Mouse (Mus musculus): Measurements from ENCODE around the gene Kyat1. TPM values are rescaled to one million over a fixed set of nuclear protein-coding genes. Genes with fewer than 3 reads are reported as not detected.
"Not testable (repeated sequence)": the region's sequence is repeated elsewhere in the genome, so short reads cannot be mapped to it uniquely, and the experiment has no call there.

Gene Kyat1
- total RNA-seq, 4 experiments from 2014 or later = 23.0 to 28.7 (median 26.8) TPM

DNA sequence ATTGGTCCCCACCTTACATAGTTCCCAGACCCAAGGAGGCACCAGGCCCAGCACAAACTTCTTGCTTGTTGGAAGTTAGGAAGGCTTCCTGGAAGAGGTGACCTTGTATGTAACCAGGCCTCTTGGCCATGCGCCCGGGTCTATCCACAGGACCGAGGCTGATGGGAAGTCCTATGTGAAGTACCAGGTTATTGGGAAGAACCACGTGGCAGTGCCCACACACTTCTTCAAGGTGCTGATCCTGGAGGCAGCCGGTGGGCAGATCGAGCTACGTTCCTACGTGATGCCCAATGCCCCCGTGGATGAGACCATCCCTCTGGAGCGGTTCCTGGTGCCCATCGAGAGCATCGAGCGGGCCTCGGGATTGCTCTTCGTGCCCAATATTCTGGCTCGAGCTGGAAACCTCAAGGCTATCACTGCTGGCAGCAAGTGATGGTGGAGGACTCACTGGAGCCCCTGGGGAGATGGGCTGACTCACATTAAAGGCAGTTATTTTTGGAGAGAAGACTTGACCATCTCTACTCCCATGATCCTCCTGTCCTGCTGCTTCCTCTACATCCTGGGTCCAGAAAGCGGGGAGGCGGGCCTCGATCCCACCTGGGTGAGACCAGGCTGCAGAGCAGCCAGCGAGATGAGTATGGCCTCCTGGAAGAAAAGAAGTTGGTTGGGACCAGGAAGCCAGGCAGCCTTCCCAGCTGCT, 32.0 kb downstream of the Kyat1 start:
- no peak for DNase-seq (ENCODE audit: low spot score in 2 of 2)

DNA sequence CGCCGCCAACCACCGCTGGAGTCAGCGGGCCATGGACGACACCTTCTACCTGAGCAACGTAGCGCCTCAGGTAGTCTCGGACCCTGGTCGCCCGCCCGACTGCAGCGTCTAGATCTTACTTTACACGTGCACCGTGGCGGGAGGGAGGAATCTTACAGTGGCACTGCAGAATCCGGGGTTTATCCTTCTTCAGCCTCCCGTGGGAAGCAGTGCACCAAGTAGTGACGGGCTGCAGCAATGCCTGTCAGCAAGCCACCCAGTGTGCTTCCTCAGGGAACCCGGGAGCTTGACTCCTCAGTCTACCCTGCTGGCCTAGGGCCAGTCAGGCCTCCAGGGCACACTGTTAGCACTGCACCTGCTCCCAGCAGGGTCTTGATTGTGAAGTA, 33.7 kb downstream of the Kyat1 start:
- DNase-seq (ENCODE audit: low spot score in 2 of 2) = no peak

DNA sequence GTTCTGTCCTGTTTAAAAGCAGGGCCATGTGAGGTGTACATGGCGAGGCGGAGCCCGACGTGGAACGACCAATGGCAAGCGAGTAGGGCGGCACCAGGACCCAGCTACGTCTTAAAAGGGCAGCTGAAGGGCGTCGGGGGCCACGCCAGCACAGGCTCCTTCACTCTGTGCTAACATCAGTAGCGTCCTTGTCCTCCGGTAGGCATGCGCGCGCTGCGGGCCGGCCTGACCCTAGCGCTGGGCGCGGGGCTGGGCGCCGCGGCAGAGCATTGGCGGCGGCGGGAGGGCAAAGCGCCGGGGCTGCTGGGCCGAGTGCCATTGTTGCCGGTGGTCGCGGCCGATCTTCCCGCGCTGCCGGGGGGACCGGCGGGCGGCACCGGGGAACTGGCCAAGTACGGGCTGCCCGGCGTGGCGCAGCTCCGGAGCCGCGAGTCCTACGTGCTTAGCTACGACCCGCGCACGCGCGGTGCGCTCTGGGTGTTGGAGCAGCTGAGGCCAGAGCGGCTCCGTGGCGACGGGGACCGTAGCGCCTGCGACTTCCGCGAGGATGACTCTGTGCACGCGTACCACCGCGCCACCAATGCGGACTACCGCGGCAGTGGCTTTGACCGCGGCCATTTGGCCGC, 34.2 kb downstream of the Kyat1 start, which contains the start of gene Endog:
TSS of gene Endog (plus strand) at position 123 of the 626 bp plus-strand sequence.
- DNase-seq (ENCODE audit: low spot score in 2 of 2) = peak; percentile 82 to 90

DNA sequence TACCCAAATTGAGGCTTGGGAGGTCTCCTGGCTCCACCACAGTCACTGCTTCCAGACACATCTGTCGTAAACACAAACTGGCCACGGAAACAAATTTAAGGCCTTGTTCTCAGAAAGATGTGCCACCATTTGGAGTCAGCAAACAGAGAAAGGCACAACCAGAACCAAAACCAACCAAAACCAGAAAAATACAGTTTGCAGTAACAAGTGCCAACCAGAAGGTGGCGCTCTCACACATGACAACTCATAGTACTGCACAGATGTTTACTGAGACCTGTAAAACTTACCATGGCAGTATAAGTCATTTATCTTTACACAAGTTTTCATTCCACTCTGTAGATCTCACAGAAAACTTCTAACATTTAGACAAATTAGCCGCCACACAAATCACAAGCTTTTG, 39.0 kb downstream of the Kyat1 start:
- no peak for DNase-seq (ENCODE audit: low spot score in 2 of 2)

DNA sequence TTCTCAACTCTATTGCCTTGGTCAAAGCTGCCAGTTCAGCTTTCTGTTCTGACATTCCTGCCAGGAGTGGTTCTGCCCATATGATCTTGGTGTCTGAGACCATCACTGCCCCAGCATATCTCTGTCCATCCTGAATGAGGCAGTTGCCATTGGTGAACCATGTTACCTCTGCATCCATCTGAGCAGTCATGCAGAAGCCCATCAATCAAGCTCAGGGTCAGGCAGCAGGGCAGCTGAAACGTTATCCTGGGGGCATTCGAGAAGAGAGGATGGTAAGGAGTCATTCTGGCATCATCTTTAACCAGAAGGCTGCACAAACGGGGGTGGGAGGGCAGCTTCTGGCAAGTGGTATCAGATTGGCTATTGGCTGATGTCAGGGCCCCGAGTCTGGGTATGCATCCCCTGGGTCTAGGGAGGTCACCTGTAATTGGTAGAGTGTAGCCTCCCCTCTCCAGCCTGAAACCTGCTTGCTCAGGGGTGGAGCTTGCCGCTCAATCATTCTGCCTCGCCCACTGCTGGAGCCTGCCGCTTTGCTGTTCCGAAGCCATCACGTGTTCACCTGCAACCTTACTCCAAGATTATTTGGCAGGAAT, 41.2 kb downstream of the Kyat1 start:
- DNase-seq (ENCODE audit: low spot score in 2 of 2) = no peak

DNA sequence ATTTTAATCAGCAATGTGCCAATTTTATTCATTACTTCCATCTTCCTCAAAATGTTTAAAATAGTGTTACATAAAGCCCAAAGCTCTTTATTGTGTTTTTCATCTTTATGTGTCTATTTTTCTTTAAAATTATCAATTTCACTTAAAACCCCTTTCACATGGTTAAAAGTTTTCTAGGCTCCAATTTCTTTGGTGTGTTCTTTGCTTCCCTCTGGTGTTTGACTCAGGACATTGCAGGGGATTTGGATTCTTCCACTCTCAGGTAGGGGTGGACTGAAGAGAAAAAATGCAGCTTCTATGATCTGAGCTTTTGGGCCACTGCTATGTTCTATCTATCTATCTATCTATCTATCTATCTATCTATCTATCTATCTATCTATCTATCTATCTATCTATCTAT, 43.8 kb downstream of the Kyat1 start:
- DNase-seq (ENCODE audit: low spot score in 2 of 2) = no peak

DNA sequence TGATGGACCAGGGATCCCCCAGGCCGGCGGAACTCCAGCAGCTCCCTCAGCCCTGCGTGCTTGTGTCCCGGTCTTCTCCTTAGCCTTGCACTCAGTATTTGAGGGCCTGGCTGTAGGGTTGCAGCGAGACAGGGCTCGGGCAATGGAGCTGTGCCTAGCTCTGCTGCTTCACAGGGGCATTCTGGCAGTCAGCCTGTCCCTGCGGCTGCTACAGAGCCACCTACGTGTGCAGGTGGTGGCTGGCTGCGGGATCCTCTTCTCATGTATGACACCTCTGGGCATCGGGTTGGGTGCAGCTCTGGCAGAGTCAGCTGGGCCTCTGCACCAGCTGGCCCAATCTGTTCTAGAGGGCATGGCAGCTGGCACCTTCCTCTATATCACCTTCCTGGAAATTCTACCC, 45.8 kb downstream of the Kyat1 start:
- not testable (repeated sequence) for DNase-seq (ENCODE audit: low spot score in 2 of 2)

DNA sequence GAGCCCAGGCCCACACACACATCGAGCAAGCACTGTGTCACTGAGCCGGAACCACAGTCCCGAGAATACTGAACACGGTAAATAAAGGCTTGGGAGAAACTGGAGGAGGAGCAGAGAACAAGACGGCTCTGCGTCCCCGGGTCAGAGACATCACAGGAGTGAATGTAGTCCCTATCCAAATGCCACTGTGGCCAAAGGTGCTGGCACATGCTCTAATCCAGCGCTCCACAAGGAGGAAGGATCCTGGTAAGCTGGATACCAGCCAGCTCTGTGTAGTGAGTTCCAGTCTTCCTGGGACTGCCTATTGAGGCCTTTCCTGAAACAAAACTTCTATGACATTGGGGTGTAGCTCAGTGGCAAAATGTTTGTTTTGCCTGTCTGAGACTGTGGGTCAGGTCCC, 53.0 kb downstream of the Kyat1 start:
- DNase-seq (ENCODE audit: low spot score in 2 of 2) = no peak

DNA sequence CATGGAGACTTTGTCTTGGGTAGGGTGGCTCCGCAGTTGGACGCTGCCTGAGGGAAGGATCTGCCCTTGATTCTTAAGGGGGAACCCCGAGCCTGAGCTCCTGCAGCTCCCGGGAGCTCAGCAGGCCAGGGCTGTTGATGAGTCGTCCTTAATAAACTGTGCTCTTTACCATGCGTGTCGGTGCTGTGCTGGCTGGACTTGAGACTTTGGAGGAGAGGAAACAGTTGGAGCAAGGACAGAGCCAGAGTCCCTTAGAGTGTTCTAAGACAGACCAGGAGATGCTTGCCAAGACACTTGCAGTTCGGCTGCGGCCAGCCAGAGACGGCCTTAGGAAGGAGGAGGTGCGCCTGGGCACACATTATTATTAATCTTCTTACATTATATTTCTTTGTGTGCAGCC, 53.8 kb downstream of the Kyat1 start:
- no peak for DNase-seq (ENCODE audit: low spot score in 2 of 2)

DNA sequence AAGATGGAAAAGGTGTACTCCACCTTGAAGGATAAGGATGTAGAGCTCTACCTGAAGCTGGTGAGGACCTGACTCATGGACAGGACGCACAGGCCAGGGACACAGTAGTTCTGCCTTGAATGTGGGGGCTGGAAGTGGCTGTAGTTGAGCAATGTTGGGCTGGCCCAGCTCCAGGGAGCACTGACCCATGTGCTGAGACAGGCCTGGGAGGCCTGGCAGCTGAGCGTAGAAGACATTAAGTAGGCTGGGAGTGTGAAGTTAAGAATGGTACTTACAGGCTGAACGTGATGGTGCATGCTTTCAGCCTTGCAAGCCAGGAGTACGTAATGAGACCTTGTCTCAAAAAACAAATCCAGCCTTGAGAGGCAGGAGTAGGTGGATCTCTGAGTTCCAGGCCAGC, 58.2 kb downstream of the Kyat1 start:
- peak in 1 of 2 experiments; percentile 42 for DNase-seq (ENCODE audit: low spot score in 2 of 2)

DNA sequence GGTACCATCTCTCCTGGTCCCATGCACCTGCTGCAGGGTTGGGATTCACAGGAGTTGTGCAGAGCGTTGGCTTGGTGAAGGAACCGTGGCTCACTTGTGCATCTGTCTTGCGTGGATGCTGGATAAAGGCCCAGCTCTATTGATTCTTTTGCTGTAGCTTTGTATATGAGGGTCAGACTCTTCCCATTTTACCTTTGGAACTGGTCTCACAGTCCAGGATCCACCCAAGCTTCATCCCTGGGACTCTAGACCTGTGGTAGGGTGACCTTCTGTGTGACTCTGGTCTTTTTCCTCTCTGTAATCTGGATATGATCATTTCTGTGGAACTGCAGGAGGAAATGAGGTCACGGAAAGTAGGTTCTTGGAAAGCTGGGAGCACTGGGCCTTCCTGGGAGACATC, 61.2 kb downstream of the Kyat1 start:
- no peak for DNase-seq (ENCODE audit: low spot score in 2 of 2)

DNA sequence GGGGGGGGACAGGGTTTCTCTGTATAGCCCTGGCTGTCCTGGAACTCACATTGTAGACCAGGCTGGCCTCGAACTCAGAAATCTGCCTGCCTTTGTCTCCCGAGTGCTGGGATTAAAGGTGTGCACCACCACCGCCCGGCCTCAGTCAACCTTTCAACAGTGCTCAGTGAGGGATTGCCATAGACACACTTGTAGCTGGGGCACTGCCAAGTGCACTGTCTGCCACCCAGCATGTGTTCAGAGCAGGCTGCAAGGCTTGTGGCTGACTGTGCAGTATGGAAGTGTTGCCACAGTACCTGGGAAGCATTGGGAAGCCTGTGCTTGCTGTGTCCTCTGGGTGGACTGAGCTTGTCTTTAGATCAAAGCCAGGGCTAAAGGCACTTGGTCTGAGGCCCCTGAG, 65.6 kb downstream of the Kyat1 start:
- DNase-seq (ENCODE audit: low spot score in 2 of 2) = not testable (repeated sequence)

DNA sequence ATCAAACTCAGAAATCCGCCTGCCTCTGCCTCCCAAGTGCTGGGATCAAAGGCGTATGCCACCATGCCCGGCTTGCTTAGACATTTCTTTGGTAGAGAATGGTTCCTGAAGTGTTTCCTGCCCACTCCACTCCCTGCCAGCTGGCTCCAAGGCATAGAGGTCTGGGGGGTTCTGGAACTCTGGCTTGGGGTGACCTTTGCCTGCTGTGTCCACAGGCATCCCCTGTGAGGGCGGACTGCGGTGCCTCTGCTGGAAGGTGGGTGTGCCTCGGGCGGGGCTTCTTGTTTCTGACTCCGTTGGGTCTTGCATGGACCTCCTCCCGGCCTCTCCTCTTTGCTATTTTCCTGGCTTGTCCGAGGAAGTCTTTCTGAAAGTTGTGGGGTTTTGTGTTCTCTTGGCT, 69.2 kb downstream of the Kyat1 start:
- no peak for DNase-seq (ENCODE audit: low spot score in 2 of 2)

Other genes starting within 250 kb of the Kyat1 start
- gene Sptan1, start 240.3 kb downstream of the Kyat1 start, total RNA-seq (2022) = 10 to 100 TPM; 29.2 to 43.7 (median 36.4) TPM
- 1 to 10 TPM; 3.9 to 5.6 (median 4.3) TPM for gene Wdr34, start 157.0 kb downstream of the Kyat1 start, total RNA-seq (2022)
- gene Set, start 148.5 kb downstream of the Kyat1 start, total RNA-seq (2022) = 100 to 1,000 TPM; 106 to 121 (median 118) TPM
- gene Pkn3, start 128.2 kb downstream of the Kyat1 start, total RNA-seq (2022) = 1 to 10 TPM; 2.1 to 3.2 (median 2.7) TPM
- gene Zdhhc12, start 112.2 kb downstream of the Kyat1 start, total RNA-seq (2022) = 1 to 10 TPM; 3.1 to 3.9 (median 3.4) TPM
- gene Zer1, start 81.3 kb downstream of the Kyat1 start, total RNA-seq (2022) = 10 to 100 TPM; 23.5 to 24.8 (median 24.3) TPM
- gene Tbc1d13, start 72.1 kb downstream of the Kyat1 start, total RNA-seq (2022) = 10 to 100 TPM; 11.1 to 13.9 (median 11.2) TPM
- 10 to 100 TPM; 50.3 to 59.4 (median 56.9) TPM for gene Endog, start 34.4 kb downstream of the Kyat1 start, total RNA-seq (2022)
- 1 to 10 TPM; 3.4 to 5.1 (median 4.3) TPM for gene Spout1, start 27.4 kb downstream of the Kyat1 start, total RNA-seq (2022)
- gene Lrrc8a, start 31.9 kb upstream of the Kyat1 start, total RNA-seq (2022) = 10 to 100 TPM; 13.2 to 20.1 (median 15.3) TPM
- gene Gm28035, start 34.7 kb upstream of the Kyat1 start, total RNA-seq (2022) = under 1 TPM in 3 of 4 experiments, not detected in 1; 0.22 to 0.78 (median 0.40) TPM
- gene Phyhd1, start 60.4 kb upstream of the Kyat1 start, total RNA-seq (2022) = 10 to 100 TPM in 2 of 4 experiments, 1 to 10 TPM in 2; 7.7 to 14.2 (median 11.0) TPM
- not detected for gene Gm28038, start 75.2 kb upstream of the Kyat1 start, total RNA-seq (2022)
- 10 to 100 TPM; 20.5 to 26.2 (median 24.6) TPM for gene Dolk, start 80.5 kb upstream of the Kyat1 start, total RNA-seq (2022)
- 1 to 10 TPM; 6.0 to 8.8 (median 7.2) TPM for gene Nup188, start 80.5 kb upstream of the Kyat1 start, total RNA-seq (2022)
- 10 to 100 TPM; 15.3 to 18.5 (median 16.8) TPM for gene Sh3glb2, start 153.5 kb upstream of the Kyat1 start, total RNA-seq (2022)
- gene Miga2, start 158.4 kb upstream of the Kyat1 start, total RNA-seq (2022) = 10 to 100 TPM; 13.2 to 29.8 (median 17.4) TPM
- 1 to 10 TPM; 3.9 to 4.5 (median 4.1) TPM for gene Dolpp1, start 186.4 kb upstream of the Kyat1 start, total RNA-seq (2022)
- 100 to 1,000 TPM; 355 to 420 (median 382) TPM for gene Crat, start 210.0 kb upstream of the Kyat1 start, total RNA-seq (2022)
- gene Ptpa, start 210.2 kb upstream of the Kyat1 start, total RNA-seq (2022) = 10 to 100 TPM; 55.6 to 70.0 (median 63.9) TPM

All from gastrocnemius, adult 8-10 months (tissue).